Mouse (Mus musculus) telencephalon, adult 2 months (tissue): ENCODE results near the gene Rassf7.

Experiments
- DNase-seq: peaks from one replicate; pipeline ENCODE4 v3.0.0-alpha.2; 2011; ENCODE audit warnings: low read depth, low spot score

The Rassf7 gene

GRCm38 (mm10) chr7:141196619-141197282 is 18.9 kb upstream of the Rassf7 start:
- no peak for DNase-seq

GRCm38 (mm10) chr7:141198121-141198520 is 17.5 kb upstream of the Rassf7 start:
- no peak for DNase-seq

- DNase-seq = no peak
Measured at GRCm38 (mm10) chr7:141204546-141204945, 11.1 kb upstream of the Rassf7 start.

GRCm38 (mm10) chr7:141205504-141205903 is 10.2 kb upstream of the Rassf7 start:
- DNase-seq = no peak

- DNase-seq = no peak
Measured at GRCm38 (mm10) chr7:141206182-141206937, 9.3 kb upstream of the Rassf7 start.

GRCm38 (mm10) chr7:141209526-141209925 is 6.1 kb upstream of the Rassf7 start:
- DNase-seq = no peak

- DNase-seq = no peak
Measured at GRCm38 (mm10) chr7:141210137-141210536, 5.5 kb upstream of the Rassf7 start.

GRCm38 (mm10) chr7:141210606-141211131 is 5.0 kb upstream of the Rassf7 start:
- DNase-seq = no peak

- DNase-seq = no peak
Measured at GRCm38 (mm10) chr7:141213133-141213532, 2.5 kb upstream of the Rassf7 start.

GRCm38 (mm10) chr7:141213605-141214235 is 1.9 kb upstream of the Rassf7 start, which contains the start of gene Lmntd2:
Gene Lmntd2, minus strand, starts transcription at chr7:141214080.
- no peak for DNase-seq

GRCm38 (mm10) chr7:141214310-141214709 is 1.4 kb upstream of the Rassf7 start:
- DNase-seq = no peak

GRCm38 (mm10) chr7:141215880-141216733 is 447 bp downstream of the Rassf7 start:
- DNase-seq = no peak

GRCm38 (mm10) chr7:141216894-141217293 is 1.2 kb downstream of the Rassf7 start:
- DNase-seq = no peak

GRCm38 (mm10) chr7:141217343-141218013 is 1.8 kb downstream of the Rassf7 start:
- DNase-seq = no peak

- DNase-seq = no peak
Measured at GRCm38 (mm10) chr7:141218141-141218540, 2.5 kb downstream of the Rassf7 start.

GRCm38 (mm10) chr7:141218557-141219133 is 3.0 kb downstream of the Rassf7 start:
- no peak for DNase-seq

GRCm38 (mm10) chr7:141219558-141220099 is 4.0 kb downstream of the Rassf7 start:
- no peak for DNase-seq

GRCm38 (mm10) chr7:141220377-141220776 is 4.7 kb downstream of the Rassf7 start:
- DNase-seq = no peak

- DNase-seq = peak; percentile 92
Measured at GRCm38 (mm10) chr7:141221249-141222125, 5.8 kb downstream of the Rassf7 start.
